Mouse (Mus musculus) spleen, embryonic (tissue): ENCODE data around the gene Jph2.

Experiments
- CTCF ChIA-PET: fragments of 350-600 bp; sonication (Branson Sonifier 250); formaldehyde crosslinking; loops from one replicate; lab custom pipeline; 2022; lab: Charles Lee

Jph2 gene

DNA sequence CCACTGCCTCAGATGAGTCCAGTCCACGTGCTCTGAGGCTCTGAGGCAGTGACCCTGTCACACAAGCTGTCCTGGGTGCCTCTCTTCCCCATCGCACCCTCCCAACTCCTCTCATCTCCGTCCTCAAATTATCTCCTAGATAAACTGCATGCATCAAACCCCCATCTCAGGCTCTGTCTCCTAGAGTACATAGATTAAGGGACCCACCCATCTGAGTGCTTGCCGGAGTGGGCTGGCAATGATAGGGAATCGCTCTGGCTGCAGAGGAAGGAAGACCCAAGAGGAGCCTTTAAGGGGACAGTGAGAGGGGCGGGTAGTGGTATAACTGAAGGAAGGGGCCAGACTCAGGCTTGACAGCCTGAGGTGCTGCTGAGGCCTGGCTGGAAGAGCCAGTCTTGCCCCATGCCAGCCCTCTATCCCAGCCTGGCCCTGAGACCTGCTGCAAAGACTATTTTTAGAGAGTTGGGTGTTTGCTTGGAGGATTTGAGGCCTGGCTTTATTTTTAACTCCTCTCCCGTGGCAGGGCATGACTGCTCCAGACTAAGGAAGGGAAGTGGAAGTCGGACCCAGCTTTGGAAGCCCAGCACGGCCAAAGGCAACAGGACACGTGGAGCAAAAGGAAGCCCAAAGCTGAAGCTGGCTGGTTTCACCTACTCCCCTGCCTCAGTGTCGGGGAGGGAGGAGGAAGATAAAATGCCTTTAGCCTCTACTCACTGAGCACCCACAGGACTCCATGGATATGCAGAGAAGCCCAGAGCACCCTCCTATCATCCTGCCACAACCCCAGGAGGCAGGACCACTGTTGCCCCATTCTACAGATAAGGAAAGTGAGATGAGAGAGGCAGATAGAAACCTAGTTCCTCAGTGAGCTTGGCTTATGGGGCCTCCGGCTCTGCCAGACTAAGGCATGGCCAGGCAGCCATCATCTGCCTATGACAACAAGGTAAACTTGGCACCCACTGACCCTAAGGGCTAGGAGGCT lies 34.6 kb downstream of the Jph2 start:
- CTCF ChIA-PET = no interaction called here

DNA sequence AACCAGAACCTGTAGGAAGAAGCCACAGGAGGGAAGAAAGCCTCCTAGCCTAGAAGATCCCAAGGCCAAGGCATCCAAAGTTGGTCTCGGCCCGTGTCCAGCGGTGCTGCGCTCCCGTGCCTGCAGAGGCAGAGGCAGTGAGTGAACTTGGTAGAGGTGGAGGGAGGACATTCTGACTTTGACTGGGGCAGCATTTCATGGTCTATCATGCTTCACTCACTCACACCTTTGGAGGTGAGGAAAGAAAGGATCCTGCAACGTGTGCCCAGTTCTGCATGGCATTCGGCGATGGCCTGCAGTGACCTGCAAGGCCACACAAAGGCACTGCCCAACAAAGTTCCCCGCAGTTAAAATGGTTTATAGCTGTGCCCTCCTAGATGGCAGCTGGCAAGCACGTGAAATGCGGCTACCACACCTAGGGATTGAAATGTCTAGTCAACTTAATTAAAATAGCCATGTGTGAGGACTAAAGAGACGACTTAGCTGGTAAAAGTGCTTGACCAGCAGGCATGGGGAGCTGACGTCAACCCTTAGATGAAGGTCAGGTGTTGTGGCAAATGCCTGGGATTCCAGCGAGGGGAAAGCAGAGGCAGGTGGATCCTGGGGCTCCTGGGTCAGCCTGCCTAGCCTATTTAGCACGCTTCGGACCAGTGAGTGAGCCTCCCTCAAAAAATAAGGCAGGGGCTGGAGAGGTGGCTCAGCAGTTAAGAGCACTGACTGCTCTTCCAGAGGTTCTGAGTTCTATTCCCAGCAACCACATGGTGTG lies 36.8 kb downstream of the Jph2 start:
- CTCF ChIA-PET = no interaction called here

DNA sequence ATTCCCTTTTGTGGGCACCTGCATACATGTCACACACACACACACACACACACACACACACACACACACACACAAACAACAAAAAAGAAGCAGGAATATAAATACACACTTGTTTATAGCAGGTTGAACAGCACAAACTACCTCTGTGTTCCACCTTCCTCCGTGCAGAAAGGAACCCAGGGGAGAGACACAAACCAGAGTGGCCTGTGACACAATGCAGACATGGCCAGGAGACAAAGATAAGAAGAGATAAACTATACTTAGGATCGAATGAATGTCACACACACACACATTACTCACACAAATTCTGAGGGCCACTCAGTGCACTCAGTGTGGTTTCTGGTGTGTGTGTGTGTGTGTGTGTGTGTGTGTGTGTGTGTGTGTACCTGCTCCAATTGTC lies 38.5 kb downstream of the Jph2 start:
- CTCF ChIA-PET = no interaction called here

DNA sequence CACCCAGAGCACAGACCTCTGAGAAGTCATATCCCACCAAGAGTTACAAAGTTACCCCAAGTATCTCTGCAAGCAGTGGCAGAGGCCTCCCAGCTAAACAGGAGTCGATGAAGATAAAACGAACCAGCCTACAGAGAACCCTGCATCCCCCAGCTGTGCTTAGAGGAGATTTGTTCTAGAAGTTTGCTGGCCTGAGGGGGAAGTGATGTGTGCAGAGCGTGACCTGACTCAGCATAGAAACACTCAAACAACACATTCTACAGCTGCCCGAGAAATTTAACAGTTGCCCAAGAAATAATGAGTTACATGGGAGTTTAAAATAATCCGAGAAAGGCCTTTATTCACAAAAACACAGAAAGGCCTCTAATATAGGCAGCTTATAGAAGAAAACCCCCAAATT lies 39.1 kb downstream of the Jph2 start:
- CTCF ChIA-PET = no interaction called here

DNA sequence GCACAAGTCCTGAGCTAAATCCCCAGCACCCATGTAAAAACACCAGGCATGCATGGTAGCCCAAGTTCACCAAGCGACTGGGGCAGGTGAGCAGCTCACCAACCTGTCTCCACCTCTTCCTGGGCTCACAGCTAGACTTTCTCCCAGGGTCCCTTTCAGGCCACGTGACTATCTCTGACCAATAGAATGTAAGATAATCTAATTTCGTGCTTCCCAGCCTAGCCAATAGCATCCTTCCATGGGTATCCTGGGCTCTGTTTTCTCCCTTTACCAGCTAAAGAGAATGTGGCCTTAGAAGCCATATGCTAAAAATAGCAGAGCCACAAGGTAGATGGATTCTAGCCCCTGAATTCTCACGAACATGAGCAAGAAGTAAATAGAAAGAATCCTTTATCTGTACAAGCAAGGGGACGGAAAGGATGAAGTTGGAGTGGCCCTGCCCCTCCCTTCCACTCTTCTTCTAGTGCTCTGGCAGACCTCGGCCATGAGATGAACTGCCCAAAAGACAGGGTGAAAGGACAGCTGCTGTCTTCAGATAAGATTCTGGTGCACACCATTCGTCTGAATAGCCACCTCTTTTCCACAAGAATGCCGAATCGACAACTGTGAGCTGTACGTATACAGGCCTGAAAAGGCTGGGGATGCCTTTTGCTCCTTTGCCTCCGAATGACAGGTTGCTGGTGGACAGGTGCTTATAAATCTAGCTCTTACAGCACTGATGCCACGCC lies 41.5 kb downstream of the Jph2 start:
- CTCF ChIA-PET = no interaction called here

DNA sequence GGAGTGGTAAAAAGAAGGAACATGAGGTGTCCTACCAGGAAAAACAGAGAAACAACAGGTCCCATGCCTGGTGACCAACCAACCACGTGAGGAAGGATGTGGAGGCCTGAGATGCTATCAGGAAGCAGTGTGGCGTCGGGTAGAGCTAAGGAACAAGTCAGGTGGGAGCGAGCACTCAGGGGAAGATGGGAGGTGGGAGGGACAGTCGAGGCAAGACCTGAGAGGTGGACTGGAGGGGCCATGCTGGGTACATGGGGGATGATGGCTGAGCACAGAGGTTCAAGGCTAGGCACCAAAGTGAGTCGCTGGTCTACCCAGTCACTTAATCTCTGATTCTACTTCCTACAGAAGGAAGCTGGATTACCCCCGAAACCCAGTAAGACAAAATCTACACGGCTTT lies 42.1 kb downstream of the Jph2 start:
- CTCF ChIA-PET = no interaction called here

DNA sequence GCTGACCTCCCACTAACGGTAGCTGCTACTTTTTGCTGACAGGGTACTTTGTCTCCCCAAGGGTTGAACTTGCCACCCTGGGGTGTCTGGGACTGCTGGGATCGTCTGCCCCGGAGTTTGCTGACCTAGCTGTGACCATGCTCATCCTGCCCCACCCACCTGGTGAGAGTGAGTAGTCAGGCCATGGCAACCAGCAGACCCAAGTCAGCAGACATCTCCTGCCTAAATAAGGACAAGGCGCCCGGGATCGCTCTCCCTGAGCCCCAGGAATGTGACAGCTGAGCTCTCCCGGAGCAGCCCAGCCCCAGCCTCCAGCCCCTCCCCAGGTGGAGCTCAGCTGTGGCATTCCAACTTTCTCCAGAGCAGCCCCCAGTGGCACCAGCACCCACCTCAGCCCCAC lies 44.1 kb downstream of the Jph2 start:
- CTCF ChIA-PET = interaction anchor here (0.6 kb wide), 1 partner anchor 409 kb away, joined by 6 read pairs; no protein-coding TSS in a partner anchor

DNA sequence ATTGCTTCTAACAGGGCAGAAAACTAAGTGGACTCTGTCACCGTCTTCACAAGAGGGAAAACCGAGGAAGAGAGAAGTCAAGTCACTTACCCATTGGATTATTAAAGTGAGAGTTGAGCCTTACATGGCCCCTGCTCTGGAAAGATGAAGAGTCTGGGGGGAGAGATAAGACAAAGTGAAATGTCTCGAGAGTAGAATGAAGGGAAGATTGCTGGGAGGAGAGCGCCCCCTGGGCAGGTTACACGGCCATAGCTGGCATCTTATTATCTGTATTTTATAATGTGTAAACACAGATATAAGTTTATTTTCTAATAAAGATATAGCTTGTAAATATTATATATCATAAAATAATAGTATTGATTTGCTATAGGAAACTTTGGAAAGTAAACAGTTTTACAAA lies 47.4 kb downstream of the Jph2 start:
- CTCF ChIA-PET = no interaction called here

DNA sequence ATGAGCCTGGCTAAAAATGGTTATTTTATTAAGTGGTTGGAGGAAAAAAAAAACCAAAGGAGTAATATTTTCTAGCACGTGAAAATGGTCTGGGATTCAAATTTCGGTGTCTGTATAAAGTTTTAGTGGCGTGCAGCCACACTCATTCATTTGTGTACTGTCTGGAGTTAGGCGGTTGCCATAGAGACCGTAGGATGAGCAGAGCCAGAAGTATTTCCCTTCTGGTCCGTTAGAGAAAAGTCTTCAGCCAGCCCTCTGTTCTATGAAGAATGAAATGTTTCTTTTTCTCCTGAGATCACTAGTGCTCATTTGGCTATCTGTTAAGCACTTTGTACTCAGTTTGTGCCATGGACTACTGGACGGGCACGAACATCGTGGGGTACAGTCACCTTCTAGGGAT lies 48.4 kb downstream of the Jph2 start:
- CTCF ChIA-PET = no interaction called here

DNA sequence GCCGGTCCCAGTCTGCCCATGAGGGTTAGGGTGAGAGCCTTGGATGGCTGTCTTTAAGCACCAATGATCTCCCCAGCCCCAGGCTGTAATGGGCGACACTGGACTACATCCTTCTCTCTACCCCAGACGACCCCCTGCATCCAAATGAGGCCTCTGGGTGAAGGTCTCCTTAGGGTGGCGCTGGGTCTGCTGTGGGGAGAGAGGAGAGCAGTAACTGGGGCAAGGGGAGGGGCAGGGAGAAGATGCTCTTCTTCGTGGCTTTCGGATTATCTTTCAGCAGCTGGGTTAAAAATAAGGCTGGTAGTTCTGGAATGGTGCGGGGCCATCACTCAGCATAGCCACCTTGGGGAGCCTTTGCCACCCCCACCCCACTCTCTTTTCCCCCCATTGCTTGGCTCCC lies 49.1 kb downstream of the Jph2 start:
- CTCF ChIA-PET = no interaction called here

DNA sequence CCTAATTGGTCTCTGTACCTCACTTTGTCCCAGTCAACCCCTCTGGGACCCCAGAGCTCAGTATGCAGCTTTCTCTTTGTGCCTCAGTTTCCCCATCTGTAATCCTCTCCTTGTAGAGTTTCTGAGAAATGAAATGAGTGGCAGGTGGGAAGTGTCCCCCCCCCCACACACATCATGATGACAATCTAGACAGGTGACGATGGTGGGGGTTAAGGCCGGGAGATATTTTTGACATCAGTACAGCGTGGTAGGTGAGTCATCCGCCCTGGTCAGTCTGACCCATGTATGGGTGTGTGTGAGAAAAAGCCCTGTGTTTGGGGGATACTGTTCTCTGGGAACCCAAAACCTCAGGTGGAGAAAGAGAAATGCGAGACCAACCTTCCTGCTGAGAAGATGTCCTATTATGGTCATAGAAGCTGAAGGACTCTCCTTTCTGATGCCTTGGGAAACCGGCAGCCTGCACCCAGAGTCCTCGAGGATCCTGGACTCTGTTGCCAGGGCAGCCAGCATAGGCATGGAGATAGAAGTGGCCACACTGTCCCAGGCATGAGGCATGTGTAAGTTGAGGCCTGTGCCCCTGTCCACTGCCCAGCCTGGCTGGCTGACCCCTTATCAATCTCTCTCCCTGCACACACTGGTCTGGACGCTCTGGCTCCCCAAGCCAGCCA lies 50.1 kb downstream of the Jph2 start:
- CTCF ChIA-PET = no interaction called here

DNA sequence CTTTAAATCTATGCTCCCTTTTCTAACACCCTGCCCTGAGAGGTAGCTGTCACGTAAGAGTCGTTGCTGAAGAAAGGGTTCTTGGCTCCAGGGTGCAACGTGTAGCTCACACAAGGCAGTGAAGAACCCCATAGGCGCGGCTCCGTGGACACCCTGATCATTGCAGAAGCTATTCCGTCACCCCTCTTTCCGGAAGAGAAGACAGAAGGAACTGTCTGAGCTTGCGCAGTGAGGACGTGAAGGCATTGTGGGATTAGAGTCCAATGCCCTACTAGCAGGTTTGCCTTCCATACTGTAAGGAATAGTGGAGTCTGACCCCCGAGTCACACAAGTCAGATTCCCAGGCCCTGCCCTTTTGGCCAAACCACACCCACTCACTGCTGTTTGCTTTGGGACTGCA lies 51.3 kb downstream of the Jph2 start:
- CTCF ChIA-PET = no interaction called here

DNA sequence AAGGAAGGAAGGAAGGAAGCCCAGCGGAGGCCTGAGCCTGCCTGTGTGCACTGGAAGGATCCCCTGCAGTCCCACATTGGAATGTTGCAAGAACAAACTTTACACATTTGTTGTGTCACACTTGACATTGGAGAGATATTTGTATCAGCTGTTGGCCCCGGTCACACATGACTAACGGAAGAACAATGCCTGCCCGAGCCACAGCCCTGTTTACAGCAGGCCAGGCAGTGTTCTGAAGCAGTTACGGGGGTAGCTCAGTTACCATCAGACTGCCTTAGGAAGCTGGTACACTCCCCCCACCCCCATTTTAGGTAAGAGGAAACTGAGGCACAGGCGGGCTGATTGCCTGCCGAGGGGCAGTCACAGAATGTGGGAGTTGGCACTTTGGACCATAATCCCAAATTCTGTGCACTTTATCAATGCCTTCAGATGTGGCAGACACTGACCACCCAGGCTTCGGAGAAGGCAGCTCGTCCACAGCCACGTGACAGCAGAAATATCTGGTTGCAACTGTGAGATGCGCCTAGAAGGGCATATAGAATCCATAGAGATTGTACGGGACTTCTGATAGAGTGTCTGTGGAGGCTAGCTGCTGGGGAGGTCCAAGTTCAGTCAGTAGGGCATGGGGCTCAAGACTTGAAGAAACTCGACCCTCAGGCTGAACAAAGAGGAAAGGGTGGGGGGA lies 52.7 kb downstream of the Jph2 start:
- CTCF ChIA-PET = no interaction called here

DNA sequence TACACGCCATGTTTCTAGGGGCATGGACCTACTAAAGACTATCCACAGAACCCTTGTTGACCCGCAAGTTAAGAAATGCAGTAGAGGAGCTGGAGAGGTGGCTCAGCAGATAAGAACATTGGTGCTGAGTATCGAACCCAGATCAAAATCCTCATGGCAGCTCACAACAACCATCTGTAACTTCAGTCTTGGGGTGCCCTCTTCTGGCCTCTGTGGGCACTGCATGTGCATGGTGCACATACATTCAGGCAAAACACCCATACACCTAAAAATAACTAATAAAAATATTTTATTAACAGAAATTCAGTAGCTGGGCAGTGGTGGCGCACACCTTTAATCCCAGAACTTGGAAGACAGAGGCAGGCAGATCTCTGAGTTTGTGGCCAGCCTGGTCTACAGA lies 54.1 kb downstream of the Jph2 start:
- CTCF ChIA-PET = no interaction called here

DNA sequence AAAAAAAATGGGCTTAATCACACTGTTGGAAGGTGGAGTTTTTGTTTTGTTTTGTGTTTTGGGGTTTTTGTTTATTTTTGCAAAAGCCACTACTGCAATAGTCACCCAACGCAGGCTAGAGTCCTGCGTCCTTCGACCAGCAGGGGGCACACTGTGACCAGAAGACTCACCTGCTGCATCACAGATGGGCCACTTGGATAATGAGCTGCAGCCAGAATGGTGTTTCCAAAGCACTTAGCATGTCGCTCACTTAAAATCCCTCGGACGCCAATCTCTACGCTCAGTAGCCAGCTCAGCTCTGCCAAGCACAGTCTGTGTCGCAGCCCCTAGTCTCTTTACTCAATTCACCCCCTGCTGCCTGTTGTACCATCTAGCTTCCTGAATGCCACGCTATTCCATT lies 57.5 kb downstream of the Jph2 start:
- CTCF ChIA-PET = no interaction called here

DNA sequence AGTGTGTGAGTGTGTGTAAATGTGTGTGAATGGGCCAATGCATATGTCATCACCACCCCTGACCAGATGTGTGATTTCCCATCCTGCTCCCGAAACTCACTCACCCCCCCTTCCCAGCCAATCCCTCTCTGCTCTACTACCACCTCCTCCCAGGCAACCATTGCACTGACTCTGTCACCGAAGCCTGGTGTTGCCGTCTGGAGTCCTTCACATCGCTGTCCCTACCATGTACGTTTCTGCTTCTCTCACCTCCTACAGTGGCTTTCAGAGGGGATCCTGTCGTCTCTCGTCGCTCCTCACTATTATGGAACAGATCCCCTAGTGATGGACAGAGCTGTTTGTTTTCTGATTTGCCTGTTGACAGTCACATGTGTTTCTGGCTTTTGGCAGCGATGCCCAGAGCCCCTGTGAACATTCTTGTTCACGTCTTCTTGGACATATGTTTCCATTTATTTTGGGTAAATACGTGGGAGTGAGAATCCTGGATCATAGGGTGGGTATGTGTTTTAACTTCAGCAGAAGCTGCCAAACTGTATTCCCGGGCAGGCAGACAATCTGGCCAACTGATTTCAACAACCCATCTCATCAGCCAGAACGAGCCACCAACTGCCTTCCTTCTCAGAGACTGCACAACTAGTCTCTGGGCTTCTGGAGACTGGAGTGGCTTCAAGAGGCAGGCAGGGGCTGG lies 65.3 kb downstream of the Jph2 start:
- CTCF ChIA-PET = no interaction called here

DNA sequence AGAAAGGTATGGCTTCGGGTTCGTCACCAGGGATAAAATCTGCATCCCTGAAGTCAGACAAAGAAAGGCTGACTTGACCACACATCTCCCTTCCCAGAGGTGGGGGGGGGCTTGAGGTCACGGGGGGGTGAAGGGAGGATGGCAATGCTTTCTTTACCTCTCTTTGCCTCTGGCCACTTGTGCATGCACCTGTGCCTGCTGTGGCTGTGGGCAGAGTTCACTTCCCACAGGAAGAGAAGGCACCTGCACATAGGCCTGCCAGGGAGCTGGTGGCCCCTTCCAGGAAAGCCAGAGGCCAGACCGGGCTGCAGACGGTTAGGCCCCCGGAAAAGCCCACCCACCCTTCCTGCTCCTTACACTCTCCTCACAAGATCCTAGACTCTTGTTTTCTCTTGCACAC lies 66.4 kb downstream of the Jph2 start:
- CTCF ChIA-PET = interaction anchor here (0.7 kb wide), 1 partner anchor 1004 kb away, joined by 7 read pairs; no protein-coding TSS in a partner anchor

DNA sequence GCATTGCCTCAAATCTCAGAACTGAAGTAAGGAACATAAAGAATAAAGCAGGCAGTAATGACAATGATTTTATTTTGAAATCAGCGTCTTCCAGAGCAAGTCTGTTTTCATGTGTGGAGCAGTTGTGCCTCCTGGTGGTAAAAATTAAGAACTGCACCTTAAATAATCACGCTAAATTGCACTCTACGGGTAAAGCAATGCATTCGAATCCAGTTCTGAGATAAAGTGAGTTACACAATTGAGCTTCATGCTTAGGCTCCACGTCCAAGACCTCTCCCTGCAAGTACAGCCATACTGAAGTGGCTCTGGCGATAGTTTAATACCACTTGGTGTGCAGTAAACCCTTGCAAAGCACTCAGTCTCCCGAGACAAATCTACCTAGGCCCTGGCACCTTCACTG lies 67.1 kb downstream of the Jph2 start:
- CTCF ChIA-PET = interaction anchor here (0.7 kb wide), 1 partner anchor 1004 kb away, joined by 7 read pairs; no protein-coding TSS in a partner anchor

DNA sequence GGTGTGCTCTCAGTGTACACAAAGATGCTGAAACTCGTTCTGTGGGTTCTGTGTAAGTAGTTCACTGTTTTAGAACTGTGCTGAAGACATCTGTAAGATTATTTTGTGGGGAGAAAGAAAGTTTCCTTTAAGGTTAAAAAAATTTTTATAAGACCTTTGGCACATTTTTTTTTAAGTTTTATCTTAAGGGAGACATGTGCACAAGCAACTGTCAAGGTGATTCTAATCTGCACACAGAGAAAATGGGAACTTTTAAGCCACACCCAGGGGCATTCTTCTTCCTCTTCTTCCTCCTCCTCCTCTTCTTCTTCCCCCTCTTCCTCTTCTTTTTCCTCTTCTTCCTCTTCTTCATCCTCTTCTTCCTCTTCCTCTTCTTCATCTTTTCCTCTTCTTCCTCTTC lies 74.6 kb downstream of the Jph2 start:
- CTCF ChIA-PET = no interaction called here

DNA sequence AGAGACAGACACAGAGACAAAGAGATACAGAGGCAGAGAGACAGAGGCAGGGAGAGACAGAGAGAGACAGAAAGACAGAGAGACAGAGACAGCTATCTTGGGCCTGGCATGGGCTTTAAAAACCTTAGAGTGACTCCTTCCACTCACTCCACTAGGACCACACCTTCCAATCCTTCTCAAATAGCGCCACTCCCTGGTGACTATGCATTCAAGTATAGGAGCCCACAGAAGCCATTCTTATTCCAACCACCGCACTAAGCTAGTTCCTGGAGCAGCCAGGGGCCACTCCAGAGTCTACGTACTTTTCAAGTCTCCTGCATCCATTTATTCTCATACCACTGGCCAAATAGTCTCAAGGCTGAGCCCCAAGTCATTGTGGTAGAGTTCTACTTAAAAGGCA lies 79.0 kb downstream of the Jph2 start:
- CTCF ChIA-PET = no interaction called here
